Mouse (Mus musculus): ENCODE results near the gene Gm28891. TPM values are rescaled to one million over a fixed set of nuclear protein-coding genes. Genes with fewer than 3 reads are reported as not detected.
"Not testable (repeated sequence)": the region's sequence is repeated elsewhere in the genome, so short reads cannot be mapped to it uniquely, and the experiment has no call there.

Gm28891 gene
- not detected in 2 replicates for polyA plus RNA-seq (2012; rRNA removed)
- not detected in 2 replicates for polyA plus RNA-seq (2014; fragmentation: Nextera tagmentation; extraction: Ambion mirVana)

- WGBS: 100% methylated on average over 3 of the region's 8 CpGs
- not testable (repeated sequence) for H3K4me1 ChIP-seq (ENCODE audit: control insufficient read depth, insufficient read depth, low read length)
These were observed at the start of gene Gm28891 for GRCm38 (mm10) chrY:60240902-60241301. Gene Gm28891 (plus strand): TSS chrY:60241202.

More at GRCm38 (mm10) chrY:60240902-60241301, at the start of gene Gm28891:
- not testable (repeated sequence) for ATAC-seq (ENCODE audit: low FRiP score, low read depth); H3K4me3 ChIP-seq (replicated peaks; ENCODE audit: low read length); DNase-seq (ENCODE audit: low spot score); H3K27ac ChIP-seq (replicated peaks; ENCODE audit: low read depth, low read length); H3K4me2 ChIP-seq (replicated peaks; ENCODE audit: low read depth, low read length, severe bottlenecking); H3K9ac ChIP-seq (ENCODE audit: low read depth, low read length, severe bottlenecking); H3K27me3 ChIP-seq (ENCODE audit: control insufficient read depth, insufficient read depth, low read length); H3K9me3 ChIP-seq (ENCODE audit: control insufficient read depth, low read length); H3K36me3 ChIP-seq (ENCODE audit: control insufficient read depth, insufficient read depth, low read length)

Measured in limb, embryonic 14.5 days (tissue).